ENCODE assay signal across 11 mouse cellular contexts in the genomic region with DNA sequence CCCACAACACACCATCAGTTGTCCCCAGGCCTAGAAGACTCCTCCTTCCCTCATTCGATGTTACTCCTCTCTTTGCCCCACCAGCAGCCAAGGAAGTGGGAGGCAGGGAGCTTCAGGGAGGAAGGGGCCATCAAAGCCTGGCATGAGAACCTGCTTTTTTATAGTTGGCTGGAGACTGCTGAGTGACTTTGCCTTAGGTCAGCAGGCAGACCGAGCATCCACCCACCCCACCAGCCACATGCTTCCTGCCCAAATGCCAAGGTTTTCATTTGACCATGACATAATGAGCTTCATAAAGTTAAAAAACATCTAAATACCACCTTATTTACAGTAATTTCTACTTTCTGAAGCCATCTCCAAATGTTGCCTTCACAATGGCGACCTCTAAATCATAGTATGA.
"Had no signal": no experiment of that assay in that cellular context is flagged by ENCODE, and none has a peak within 500 bp of the region (broad histone marks: within the 10 kb centered on the region; RNA-seq: fewer than 3 reads in every experiment).

No protein-coding gene starts in this region.

- ATAC-seq: midbrain, embryonic 15.5 days had no signal

- H3K4me3 ChIP-seq: limb, embryonic 13.5 days; midbrain, embryonic 15.5 days; neural tube, embryonic 12.5 days; stomach, embryonic 15.5 days had no signal

- DNase-seq: kidney, adult 11 months; left cerebral cortex, postnatal 4 days; lung, adult 18-20 months; thymus, postnatal 36 days had no signal

- H3K27ac ChIP-seq: kidney, postnatal 0 days; limb, embryonic 13.5 days; liver, embryonic 14.5 days; midbrain, embryonic 15.5 days; neural tube, embryonic 12.5 days; stomach, embryonic 15.5 days had no signal

- H3K9ac ChIP-seq: limb, embryonic 13.5 days; liver, embryonic 14.5 days; midbrain, embryonic 15.5 days; neural tube, embryonic 12.5 days; stomach, embryonic 15.5 days had no signal

- H3K4me1 ChIP-seq: midbrain, embryonic 15.5 days; neural tube, embryonic 12.5 days had no signal

- H3K9me3 ChIP-seq: limb, embryonic 13.5 days; midbrain, embryonic 15.5 days; neural tube, embryonic 12.5 days; stomach, embryonic 15.5 days had no signal

- H3K36me3 ChIP-seq: limb, embryonic 13.5 days; midbrain, embryonic 15.5 days; neural tube, embryonic 12.5 days; stomach, embryonic 15.5 days had no signal

- H3K27me3 ChIP-seq: limb, embryonic 13.5 days; midbrain, embryonic 15.5 days; neural tube, embryonic 12.5 days; stomach, embryonic 15.5 days had no signal

- H3K4me2 ChIP-seq: limb, embryonic 13.5 days; midbrain, embryonic 11.5 days; midbrain, embryonic 15.5 days; neural tube, embryonic 12.5 days; stomach, embryonic 15.5 days had no signal
